Mouse (Mus musculus): ENCODE results near the gene Gstk1. TPM values are rescaled to one million over a fixed set of nuclear protein-coding genes. Genes with fewer than 3 reads are reported as not detected.

Gene Gstk1
- total RNA-seq, 1 experiment = 8.1 TPM

DNA sequence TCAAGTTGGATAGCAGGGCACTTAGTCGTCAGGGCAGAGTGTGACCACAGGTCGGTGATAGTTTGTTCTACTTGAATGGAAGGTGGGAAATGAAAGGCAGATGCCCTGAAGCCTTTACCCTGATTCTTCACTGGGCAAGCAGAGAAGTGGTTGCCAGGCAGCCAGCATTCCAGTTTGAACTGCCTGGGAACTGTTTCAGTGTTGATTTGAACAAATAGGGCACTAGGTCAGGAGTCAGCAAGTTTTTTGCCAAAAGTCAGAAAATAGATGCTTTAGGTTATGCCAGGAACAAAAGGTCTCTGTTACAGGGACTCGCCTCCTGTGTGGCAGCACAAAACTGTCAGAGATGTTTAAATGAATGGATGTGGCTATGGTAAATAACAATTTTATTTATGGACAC, 23.4 kb upstream of the Gstk1 start:
- in situ Hi-C loops (cut with MboI; ENCODE audit: low sequenced_read_pairs in 2 of 2, unreplicated experiment in 2 of 2) = loop anchor here in 1 of 2 experiments (10.0 kb wide), 1 partner anchor 643 kb away; no protein-coding TSS in a partner anchor
- TF ChIP-seq ZNF384 (IDR thresholded peaks at IDR 0.05; ENCODE audit: low read depth, low read length) (no peak), ZC3H11A (IDR thresholded peaks at IDR 0.05; ENCODE audit: borderline replicate concordance, low read depth, low read length) (no peak), MAFK (IDR thresholded peaks at IDR 0.05; ENCODE audit: insufficient read depth, low read depth, low read length) (no peak), CHD2 (IDR thresholded peaks at IDR 0.05; ENCODE audit: low read depth, low read length) (no peak), HCFC1 (IDR thresholded peaks at IDR 0.05; ENCODE audit: borderline replicate concordance, insufficient read depth, low read length) (no peak)
- no peaks in the 10 kb centered on the region for H3K36me3 ChIP-seq (ENCODE audit: control insufficient read depth, insufficient read depth, low read length, poor library complexity, severe bottlenecking)
- no peak overlapping the region for H3K4me3 ChIP-seq (ENCODE audit: insufficient read depth in 1 of 2, low read depth in 1 of 2, low read length in 2 of 2, poor library complexity in 1 of 2, severe bottlenecking in 1 of 2)
- H3K9me3 ChIP-seq (ENCODE audit: control insufficient read depth, insufficient read depth, low read depth, low read length) = no peaks in the 10 kb centered on the region
- H3K9ac ChIP-seq (ENCODE audit: insufficient read depth, low read depth, low read length, poor library complexity, severe bottlenecking) = no peak overlapping the region
- H3K27ac ChIP-seq (ENCODE audit: insufficient read depth, low read depth, low read length, poor library complexity, severe bottlenecking) = no peak overlapping the region
- no peak for DNase-seq (ENCODE audit: low read depth, low spot score)
- H3K4me1 ChIP-seq (ENCODE audit: control insufficient read depth in 2 of 2, insufficient read depth in 2 of 2, low read length in 2 of 2, poor library complexity in 1 of 2) = no peaks in the 10 kb centered on the region

DNA sequence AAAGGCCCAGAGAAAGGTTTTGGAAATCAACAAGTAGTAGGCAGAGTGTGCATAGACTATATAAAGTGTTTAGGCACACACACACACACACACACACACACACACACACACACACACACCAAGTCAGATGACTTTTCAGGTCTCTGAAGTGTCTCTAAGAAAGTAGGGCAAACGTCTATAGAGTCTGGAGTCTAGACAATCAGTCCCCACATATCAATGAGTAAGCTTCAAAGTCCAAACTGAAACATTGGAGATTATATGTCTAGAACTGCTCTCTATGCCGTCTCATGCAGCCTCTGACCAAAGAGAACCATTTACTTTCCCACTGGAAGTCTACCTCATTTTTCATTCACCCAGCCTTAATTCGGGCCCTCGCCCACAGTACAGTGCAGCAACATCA, 20.7 kb upstream of the Gstk1 start:
- no peak for DNase-seq (ENCODE audit: low read depth, low spot score)

DNA sequence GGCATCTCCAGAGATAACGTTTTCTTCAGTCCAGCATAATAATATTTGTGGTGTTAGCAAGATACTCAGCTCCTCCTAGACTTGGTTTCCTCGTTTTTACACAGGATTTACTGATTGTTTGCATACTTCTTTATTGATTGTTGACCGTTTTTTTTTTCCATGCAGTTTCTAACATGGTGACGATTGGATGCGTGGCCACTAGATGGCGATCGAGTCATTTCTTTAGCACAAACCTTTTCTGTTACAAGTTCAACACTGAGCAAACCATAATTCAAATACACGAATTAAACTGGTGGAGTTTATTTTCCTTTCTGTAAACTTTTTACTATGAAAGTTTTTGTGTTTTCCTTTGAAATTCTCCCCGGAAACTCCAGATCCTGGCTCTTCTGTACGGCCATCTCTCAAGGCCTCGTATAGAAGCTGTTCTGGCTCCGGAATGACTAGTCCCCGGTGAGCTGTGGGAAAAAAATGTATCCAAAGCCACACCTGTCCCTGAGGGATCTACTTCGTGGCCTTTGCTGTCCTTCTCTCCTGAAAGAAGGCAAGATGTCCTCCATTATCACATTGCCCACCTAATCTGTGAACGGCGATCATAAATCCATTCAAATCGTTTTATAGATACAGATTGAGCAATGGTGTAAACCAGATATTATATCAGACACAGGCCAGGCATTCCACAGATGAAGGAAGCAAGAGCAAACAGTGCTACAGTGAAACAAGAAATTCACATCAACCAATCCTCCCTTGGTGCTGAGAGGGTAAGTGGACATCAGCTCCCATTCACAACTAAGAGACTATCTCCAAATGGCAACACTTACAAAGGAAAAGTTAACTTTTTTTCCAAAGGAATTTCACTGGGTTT, 18.3 kb upstream of the Gstk1 start:
- DNase-seq (ENCODE audit: low read depth, low spot score) = peak; percentile 49
- in situ Hi-C loops (cut with MboI; ENCODE audit: low sequenced_read_pairs in 2 of 2, unreplicated experiment in 2 of 2) = loop anchor here in 1 of 2 experiments (10.0 kb wide), 1 partner anchor 637 kb away; no protein-coding TSS in a partner anchor

More for the DNA sequence above, 20.7 kb upstream of the Gstk1 start:
- no peaks in the 10 kb centered on the region for H3K36me3 ChIP-seq (ENCODE audit: control insufficient read depth, insufficient read depth, low read length, poor library complexity, severe bottlenecking)
- H3K9ac ChIP-seq (ENCODE audit: insufficient read depth, low read depth, low read length, poor library complexity, severe bottlenecking) = no peak overlapping the region
- no peaks in the 10 kb centered on the region for H3K9me3 ChIP-seq (ENCODE audit: control insufficient read depth, insufficient read depth, low read depth, low read length)
- in situ Hi-C loops (cut with MboI; ENCODE audit: low sequenced_read_pairs in 2 of 2, unreplicated experiment in 2 of 2) = loop anchor here in 1 of 2 experiments (10.0 kb wide), 1 partner anchor 640 kb away; no protein-coding TSS in a partner anchor
- H3K4me1 ChIP-seq (ENCODE audit: control insufficient read depth in 2 of 2, insufficient read depth in 2 of 2, low read length in 2 of 2, poor library complexity in 1 of 2) = no peaks in the 10 kb centered on the region
- H3K27ac ChIP-seq (ENCODE audit: insufficient read depth, low read depth, low read length, poor library complexity, severe bottlenecking) = no peak overlapping the region
- H3K4me3 ChIP-seq (ENCODE audit: insufficient read depth in 1 of 2, low read depth in 1 of 2, low read length in 2 of 2, poor library complexity in 1 of 2, severe bottlenecking in 1 of 2) = no peak overlapping the region
- TF ChIP-seq MAFK (IDR thresholded peaks at IDR 0.05; ENCODE audit: insufficient read depth, low read depth, low read length) (no peak), ZNF384 (IDR thresholded peaks at IDR 0.05; ENCODE audit: low read depth, low read length) (no peak), ZC3H11A (IDR thresholded peaks at IDR 0.05; ENCODE audit: borderline replicate concordance, low read depth, low read length) (no peak), HCFC1 (IDR thresholded peaks at IDR 0.05; ENCODE audit: borderline replicate concordance, insufficient read depth, low read length) (no peak), CHD2 (IDR thresholded peaks at IDR 0.05; ENCODE audit: low read depth, low read length) (no peak)

DNA sequence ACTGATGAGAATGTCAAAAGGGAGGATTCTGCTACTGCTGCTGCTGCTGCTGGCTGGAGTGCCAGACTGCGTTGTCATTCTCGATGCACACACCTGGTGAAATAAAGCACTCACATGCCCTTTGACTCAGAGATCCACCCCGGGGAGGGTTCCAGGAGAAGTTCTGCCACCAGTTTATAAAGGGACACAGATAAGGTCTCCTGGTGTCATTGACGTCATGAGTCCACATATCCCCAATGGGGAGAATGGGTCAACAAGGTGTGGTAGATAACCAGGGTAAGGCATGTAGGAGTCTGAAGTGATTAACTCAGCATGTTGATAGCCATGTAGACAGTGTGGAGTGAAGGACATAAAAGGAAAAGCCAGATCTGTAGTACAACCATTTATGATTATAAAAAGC, 16.1 kb upstream of the Gstk1 start:
- Histone ChIP-seq H3K36me3 (ENCODE audit: control insufficient read depth, insufficient read depth, low read length, poor library complexity, severe bottlenecking) (no peaks in the 10 kb centered on the region), H3K4me3 (ENCODE audit: insufficient read depth in 1 of 2, low read depth in 1 of 2, low read length in 2 of 2, poor library complexity in 1 of 2, severe bottlenecking in 1 of 2) (no peak overlapping the region), H3K9ac (ENCODE audit: insufficient read depth, low read depth, low read length, poor library complexity, severe bottlenecking) (no peak overlapping the region), H3K9me3 (ENCODE audit: control insufficient read depth, insufficient read depth, low read depth, low read length) (no peaks in the 10 kb centered on the region), H3K27ac (ENCODE audit: insufficient read depth, low read depth, low read length, poor library complexity, severe bottlenecking) (no peak overlapping the region), H3K4me1 (ENCODE audit: control insufficient read depth in 2 of 2, insufficient read depth in 2 of 2, low read length in 2 of 2, poor library complexity in 1 of 2) (no peaks in the 10 kb centered on the region)
- in situ Hi-C loops (cut with MboI; ENCODE audit: low sequenced_read_pairs in 2 of 2, unreplicated experiment in 2 of 2) = loop anchor here in 1 of 2 experiments (10.0 kb wide), 2 partner anchors 355 to 635 kb away; no protein-coding TSS in a partner anchor
- no peak for TF ChIP-seq CHD2 (IDR thresholded peaks at IDR 0.05; ENCODE audit: low read depth, low read length)
- no peak for TF ChIP-seq ZNF384 (IDR thresholded peaks at IDR 0.05; ENCODE audit: low read depth, low read length)
- TF ChIP-seq HCFC1 (IDR thresholded peaks at IDR 0.05; ENCODE audit: borderline replicate concordance, insufficient read depth, low read length) = no peak
- TF ChIP-seq MAFK (IDR thresholded peaks at IDR 0.05; ENCODE audit: insufficient read depth, low read depth, low read length) = no peak
- no peak for TF ChIP-seq ZC3H11A (IDR thresholded peaks at IDR 0.05; ENCODE audit: borderline replicate concordance, low read depth, low read length)
- no peak for DNase-seq (ENCODE audit: low read depth, low spot score)

More for the DNA sequence above, 18.3 kb upstream of the Gstk1 start:
- H3K9me3 ChIP-seq (ENCODE audit: control insufficient read depth, insufficient read depth, low read depth, low read length) = no peaks in the 10 kb centered on the region
- no peaks in the 10 kb centered on the region for H3K4me1 ChIP-seq (ENCODE audit: control insufficient read depth in 2 of 2, insufficient read depth in 2 of 2, low read length in 2 of 2, poor library complexity in 1 of 2)
- TF ChIP-seq ZNF384 (IDR thresholded peaks at IDR 0.05; ENCODE audit: low read depth, low read length) (peak; percentile 84), CHD2 (IDR thresholded peaks at IDR 0.05; ENCODE audit: low read depth, low read length) (no peak), HCFC1 (IDR thresholded peaks at IDR 0.05; ENCODE audit: borderline replicate concordance, insufficient read depth, low read length) (no peak), ZC3H11A (IDR thresholded peaks at IDR 0.05; ENCODE audit: borderline replicate concordance, low read depth, low read length) (peak; percentile 93)
- H3K4me3 ChIP-seq (ENCODE audit: insufficient read depth in 1 of 2, low read depth in 1 of 2, low read length in 2 of 2, poor library complexity in 1 of 2, severe bottlenecking in 1 of 2) = no peak overlapping the region
- no peaks in the 10 kb centered on the region for H3K36me3 ChIP-seq (ENCODE audit: control insufficient read depth, insufficient read depth, low read length, poor library complexity, severe bottlenecking)
- no peak overlapping the region for H3K27ac ChIP-seq (ENCODE audit: insufficient read depth, low read depth, low read length, poor library complexity, severe bottlenecking)
- H3K9ac ChIP-seq (ENCODE audit: insufficient read depth, low read depth, low read length, poor library complexity, severe bottlenecking) = no peak overlapping the region
